Mouse (Mus musculus) bone marrow macrophage, adult 2 months (primary cell): ENCODE measurements around the gene Gnb1.

Experiments
- CTCF ChIP-seq: IDR thresholded peaks from 2 replicates; pipeline ENCODE4 v1.5.1; 2012; ENCODE audit warnings: low read depth, mild to moderate bottlenecking, low read length, moderate library complexity
- POLR2A ChIP-seq: IDR thresholded peaks from 2 replicates; pipeline ENCODE4 v1.6.1; 2012; ENCODE audit warnings: mild to moderate bottlenecking, low read depth, low read length, borderline replicate concordance

- no peak for TF ChIP-seq CTCF
- no peak for TF ChIP-seq POLR2A
Observed at GRCm38 (mm10) chr4:155463611-155464010, 27.6 kb upstream of the Gnb1 start.
